Mouse (Mus musculus): ENCODE data around the gene Capn1.

The Capn1 gene

GRCm38 (mm10) chr19:5990033-5990432 is 25.7 kb downstream of the Capn1 start:
- DNase-seq (ENCODE audit: low spot score in 2 of 2), result no peak

- DNase-seq (ENCODE audit: low spot score in 2 of 2), result no peak
Observed at GRCm38 (mm10) chr19:5989585-5989984, 26.1 kb downstream of the Capn1 start.

- peak; percentile 85 to 91 for DNase-seq (ENCODE audit: low spot score in 2 of 2)
Observed at GRCm38 (mm10) chr19:5988815-5989452, 26.8 kb downstream of the Capn1 start.

- DNase-seq (ENCODE audit: low spot score in 2 of 2), result peak in 1 of 2 experiments; percentile 69
Observed at GRCm38 (mm10) chr19:5988027-5988814, 27.5 kb downstream of the Capn1 start.

GRCm38 (mm10) chr19:5986043-5986442 is 29.7 kb downstream of the Capn1 start, which contains the start of gene Slc22a20:
Gene Slc22a20 (minus strand): TSS chr19:5986143.
- DNase-seq (ENCODE audit: low spot score in 2 of 2), result no peak

GRCm38 (mm10) chr19:5980477-5980876 is 35.2 kb downstream of the Capn1 start:
- DNase-seq (ENCODE audit: low spot score in 2 of 2), result no peak

GRCm38 (mm10) chr19:5977717-5978116 is 38.0 kb downstream of the Capn1 start:
- DNase-seq (ENCODE audit: low spot score in 2 of 2), result no peak

- no peak for DNase-seq (ENCODE audit: low spot score in 2 of 2)
Observed at GRCm38 (mm10) chr19:5975676-5976075, 40.0 kb downstream of the Capn1 start.

GRCm38 (mm10) chr19:5975112-5975511 is 40.6 kb downstream of the Capn1 start:
- DNase-seq (ENCODE audit: low spot score in 2 of 2), result no peak

GRCm38 (mm10) chr19:5967664-5968063 is 48.0 kb downstream of the Capn1 start:
- no peak for DNase-seq (ENCODE audit: low spot score in 2 of 2)

GRCm38 (mm10) chr19:5966786-5967185 is 48.9 kb downstream of the Capn1 start:
- peak in 1 of 2 experiments; percentile 33 for DNase-seq (ENCODE audit: low spot score in 2 of 2)

GRCm38 (mm10) chr19:5965910-5966309 is 49.8 kb downstream of the Capn1 start:
- DNase-seq (ENCODE audit: low spot score in 2 of 2), result no peak

- DNase-seq (ENCODE audit: low spot score in 2 of 2), result peak; percentile 50 to 65
Observed at GRCm38 (mm10) chr19:5965280-5965679, 50.4 kb downstream of the Capn1 start.

GRCm38 (mm10) chr19:5964804-5965203 is 50.9 kb downstream of the Capn1 start:
- DNase-seq (ENCODE audit: low spot score in 2 of 2), result no peak

GRCm38 (mm10) chr19:5963883-5964562 is 51.7 kb downstream of the Capn1 start, which contains the start of gene Pola2:
Gene Pola2 (minus strand): TSS chr19:5964202.
- DNase-seq (ENCODE audit: low spot score in 2 of 2), result peak; percentile 81 to 86

GRCm38 (mm10) chr19:5962651-5963050 is 53.0 kb downstream of the Capn1 start:
- DNase-seq (ENCODE audit: low spot score in 2 of 2), result no peak

GRCm38 (mm10) chr19:5957371-5957770 is 58.3 kb downstream of the Capn1 start:
- no peak for DNase-seq (ENCODE audit: low spot score in 2 of 2)

- DNase-seq (ENCODE audit: low spot score in 2 of 2), result peak; percentile 76 to 82
Observed at GRCm38 (mm10) chr19:5956685-5957084, 59.0 kb downstream of the Capn1 start.

GRCm38 (mm10) chr19:5955704-5956670 is 59.7 kb downstream of the Capn1 start:
- peak in 1 of 2 experiments; percentile 59 for DNase-seq (ENCODE audit: low spot score in 2 of 2)

GRCm38 (mm10) chr19:5954936-5955335 is 60.8 kb downstream of the Capn1 start:
- no peak for DNase-seq (ENCODE audit: low spot score in 2 of 2)

GRCm38 (mm10) chr19:5954031-5954710 is 61.5 kb downstream of the Capn1 start:
- DNase-seq (ENCODE audit: low spot score in 2 of 2), result no peak

All from urinary bladder, adult 18-20 months (tissue).